Mouse (Mus musculus): ENCODE measurements around the gene Hoxd13.

Hoxd13 gene

DNA sequence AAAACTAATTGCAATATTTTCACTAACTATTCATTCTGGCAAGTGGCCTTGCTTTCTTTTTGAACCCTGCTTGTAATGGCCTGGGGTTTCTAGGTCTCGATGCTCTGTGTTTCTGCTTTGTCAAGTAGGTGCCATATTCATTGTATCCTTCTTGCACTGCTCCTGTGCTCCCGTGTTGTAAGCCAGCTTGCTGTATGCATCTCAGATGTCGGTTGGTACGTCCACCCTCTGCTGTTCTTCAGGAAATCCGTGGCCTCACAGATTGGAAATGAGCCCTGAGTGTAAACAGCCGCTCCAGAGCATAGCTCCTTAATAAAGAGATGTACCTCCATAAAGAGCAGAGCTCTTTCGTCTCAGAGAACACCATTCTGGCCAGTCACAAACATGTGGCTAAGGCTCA, 39.5 kb downstream of the Hoxd13 start:
- CTCF ChIA-PET: no interaction called here

DNA sequence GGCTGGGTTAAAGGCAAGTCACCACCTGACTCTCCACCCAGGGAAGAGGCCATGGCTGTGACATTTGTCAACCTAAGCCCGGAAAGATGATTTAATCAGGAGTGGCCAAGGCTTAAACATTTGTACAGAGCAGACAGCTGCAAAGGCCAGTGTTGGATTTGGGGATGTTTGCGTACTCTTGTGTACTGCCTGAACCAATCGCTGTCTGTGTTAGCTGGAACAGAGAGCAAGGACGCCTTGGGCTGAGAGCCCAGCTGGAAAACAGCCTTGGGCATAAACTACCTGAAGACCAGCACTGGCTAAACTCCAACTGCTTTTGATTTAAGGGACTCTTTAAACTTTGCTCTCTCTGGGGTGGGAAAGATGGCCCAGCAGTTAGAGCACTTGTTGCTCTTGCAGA, 40.6 kb downstream of the Hoxd13 start:
- CTCF ChIA-PET: interaction anchor here (0.7 kb wide), 1 partner anchor 52 kb away, joined by 4 read pairs; no protein-coding TSS in a partner anchor

DNA sequence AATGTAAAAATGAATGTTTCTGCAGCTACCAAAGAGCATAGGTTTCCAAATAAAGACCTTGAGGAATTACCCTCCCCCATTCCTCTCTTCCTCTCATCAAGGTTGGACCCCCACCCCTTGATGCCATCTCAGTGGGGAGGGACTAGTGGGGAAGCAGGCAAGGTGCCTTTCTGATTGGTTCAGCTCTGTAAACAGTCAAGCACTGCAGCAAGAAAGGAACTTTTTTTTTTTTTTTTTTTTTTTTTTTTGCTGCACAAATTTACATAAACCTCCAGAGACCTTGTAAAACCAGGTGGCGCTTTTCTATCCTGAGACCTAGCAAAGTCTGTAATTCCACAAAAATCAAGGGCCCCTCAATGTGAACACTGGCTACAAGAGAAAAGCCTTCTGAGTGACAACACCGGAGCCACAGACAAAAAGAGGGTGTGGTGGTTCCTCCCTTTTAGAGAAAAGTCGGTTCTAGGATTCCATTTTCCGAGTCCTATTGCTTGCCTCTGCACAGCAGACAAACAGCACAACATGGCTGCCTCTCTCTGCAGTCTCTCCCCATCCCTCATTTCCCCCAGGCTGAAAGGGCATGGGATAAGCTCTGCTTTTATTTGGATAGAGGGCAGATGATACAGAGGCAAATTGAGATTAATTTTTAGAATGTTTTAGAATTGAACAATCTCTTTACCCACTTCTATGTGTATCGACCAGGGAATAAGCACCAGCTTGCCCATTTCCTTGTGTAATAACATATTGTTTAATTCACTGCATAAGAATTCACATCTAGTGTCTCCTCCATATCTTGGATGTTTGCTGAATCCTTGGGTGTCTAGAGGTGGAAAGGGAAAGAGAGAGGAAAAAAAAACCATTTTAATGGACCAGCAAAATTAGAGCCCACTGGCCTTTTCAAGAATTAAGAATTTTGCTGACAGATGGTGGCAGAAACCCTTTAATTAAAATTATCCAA, 41.6 kb downstream of the Hoxd13 start:
- CTCF ChIA-PET: no interaction called here

DNA sequence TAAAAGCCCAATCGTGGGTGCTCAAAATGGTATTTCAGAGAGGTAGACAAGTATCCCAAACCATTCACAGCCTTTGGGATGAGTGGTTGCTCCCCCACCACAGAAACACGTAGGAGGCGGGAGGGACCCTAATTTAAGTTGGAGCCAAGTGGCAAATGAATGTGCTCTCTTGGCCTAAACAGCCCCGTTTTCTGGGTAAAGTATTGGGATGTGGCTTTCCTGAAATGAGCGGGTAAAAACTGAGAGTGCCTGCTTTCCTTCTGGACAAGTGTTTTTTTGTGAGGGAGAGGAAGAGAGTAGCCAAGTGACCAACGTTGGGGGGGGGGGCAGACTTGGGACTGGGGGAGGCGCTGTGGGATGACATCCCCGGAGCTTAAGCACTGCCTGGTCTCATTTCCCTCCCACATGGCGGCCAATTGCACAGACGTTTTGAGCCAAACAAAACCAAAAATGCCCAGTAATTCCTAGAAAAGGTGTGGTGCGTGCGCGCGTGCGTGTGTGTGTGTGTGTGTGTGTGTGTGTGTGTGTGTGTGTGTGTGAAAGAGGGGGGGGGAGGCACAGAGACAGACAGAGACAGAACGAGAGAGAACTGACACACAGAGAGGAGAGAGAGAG, 42.9 kb downstream of the Hoxd13 start:
- CTCF ChIA-PET: no interaction called here

DNA sequence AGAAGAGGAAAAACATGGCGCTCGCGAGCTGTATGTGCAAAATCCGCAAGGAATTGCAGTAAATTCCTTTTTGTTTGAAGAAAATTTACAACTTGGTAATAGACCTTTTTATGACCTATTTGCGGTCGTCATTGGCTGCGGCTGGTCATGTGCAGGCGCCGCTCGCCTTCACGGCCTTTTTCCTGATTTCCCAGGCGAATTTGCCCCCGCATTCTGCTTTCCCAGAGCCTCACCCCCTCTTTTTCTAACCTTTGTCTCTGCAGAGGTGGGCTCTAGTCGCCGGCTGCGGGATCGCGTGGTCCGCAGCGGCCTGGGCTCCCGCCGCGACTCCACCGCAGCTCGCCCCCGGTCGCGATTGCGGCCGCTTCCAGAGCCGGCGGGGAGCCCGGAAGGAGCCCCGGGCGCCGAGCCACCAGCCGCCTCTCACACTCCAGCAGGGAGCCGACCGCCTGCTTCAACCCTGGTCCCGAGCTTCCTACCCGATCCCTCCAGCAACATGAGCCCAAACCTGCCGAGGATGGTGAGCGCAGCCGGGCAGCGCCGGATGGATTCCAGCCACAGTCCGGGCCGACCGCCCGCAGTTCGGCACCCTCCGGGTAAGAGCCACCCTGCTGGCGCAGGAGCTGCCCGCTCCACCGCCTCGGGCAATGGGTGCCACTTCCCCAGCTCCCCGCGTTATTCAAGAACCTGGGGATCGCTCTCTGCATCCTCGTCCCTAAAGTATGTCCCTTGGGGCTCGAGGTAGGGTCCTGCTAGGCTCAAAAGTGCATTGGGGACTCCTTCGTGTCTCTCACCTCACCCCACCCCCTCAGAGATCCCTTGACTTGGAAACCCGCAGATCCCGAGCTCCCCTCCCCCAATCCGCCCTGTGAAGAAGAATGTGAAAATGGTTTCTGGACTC, 43.9 kb downstream of the Hoxd13 start, which contains the start of the genes Hoxd3 and Hoxd4:
Hoxd3 (plus strand) TSS at position 207 of the 901 bp plus-strand sequence.
Hoxd4 (plus strand) TSS at position 209 of the 901 bp plus-strand sequence.
- CTCF ChIA-PET: no interaction called here

DNA sequence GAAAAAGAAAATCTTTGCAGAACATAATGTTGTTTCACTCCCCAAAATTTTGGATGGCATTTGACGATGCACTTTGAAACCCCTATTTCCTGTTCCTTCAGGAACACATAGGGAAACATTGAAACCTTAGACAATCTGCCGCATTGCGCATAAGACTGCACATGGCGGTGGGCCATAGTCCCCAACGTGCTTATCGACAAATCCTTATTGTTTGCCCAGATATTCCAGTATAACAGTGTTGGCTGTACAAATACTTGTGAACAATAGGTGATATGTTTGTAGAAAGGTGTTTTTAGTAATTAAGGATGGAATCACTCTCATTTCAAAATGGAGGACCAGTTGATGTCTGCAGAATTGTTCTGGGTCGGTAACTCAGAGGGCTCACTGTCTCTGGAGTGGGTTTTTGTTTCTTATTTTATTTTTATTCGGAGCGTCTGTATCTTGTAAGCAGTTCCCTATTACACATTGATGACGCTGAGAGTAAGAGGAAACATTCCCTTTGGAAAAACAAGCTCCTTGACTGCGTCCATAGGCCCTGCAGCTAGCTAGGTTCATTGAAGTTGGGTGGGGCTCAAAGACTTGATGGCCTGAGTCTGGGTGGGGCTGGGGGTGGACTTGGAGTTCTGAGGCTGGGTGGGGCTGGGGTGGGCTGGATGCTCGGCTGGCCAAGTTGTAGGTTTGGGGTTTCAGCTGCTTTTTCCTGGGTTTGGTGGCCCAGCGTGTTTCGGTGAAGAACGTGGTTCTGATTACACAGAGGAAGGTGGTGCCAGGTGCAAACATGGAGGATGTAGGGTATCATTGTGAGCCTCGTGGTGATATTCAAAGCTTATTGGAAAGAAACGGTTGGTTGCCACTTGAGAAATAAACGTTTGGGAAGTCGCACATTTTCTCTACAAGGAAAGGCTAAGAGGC, 45.4 kb downstream of the Hoxd13 start:
- CTCF ChIA-PET: interaction anchor here (0.5 kb wide), 1 partner anchor 12 kb away, joined by 6 read pairs; no protein-coding TSS in a partner anchor

DNA sequence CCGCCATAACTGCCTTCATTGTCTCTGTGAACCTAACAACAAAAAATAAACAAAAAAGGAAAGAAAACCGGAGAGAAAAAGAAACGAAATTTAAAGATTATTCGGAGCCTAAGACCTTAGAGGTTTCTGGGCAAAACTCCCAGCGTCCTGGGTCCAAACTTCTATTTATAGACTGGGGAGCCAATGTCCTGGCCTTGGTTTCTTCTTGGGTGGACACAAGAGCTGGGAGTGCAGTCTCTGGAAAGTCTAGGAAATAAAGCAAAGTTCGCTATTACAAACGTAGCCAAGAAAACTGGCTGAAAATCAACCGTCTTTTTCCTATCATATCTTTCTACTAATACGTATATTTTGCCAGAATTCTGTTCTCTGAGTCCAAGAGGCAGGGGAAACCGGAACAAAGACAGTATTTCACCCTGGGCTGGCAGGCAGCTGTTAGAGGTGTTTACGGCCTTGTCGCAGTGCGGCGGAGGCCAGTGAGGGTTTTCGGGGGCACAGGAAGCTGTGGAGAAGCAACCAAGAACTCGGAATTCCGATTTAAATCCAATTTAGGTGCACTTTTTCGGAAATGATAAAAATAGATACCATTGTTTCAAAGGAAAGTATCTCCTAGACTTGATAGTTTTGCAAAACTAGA, 46.2 kb downstream of the Hoxd13 start:
- CTCF ChIA-PET: interaction anchor here (0.5 kb wide), 1 partner anchor 11 kb away, joined by 6 read pairs; no protein-coding TSS in a partner anchor

DNA sequence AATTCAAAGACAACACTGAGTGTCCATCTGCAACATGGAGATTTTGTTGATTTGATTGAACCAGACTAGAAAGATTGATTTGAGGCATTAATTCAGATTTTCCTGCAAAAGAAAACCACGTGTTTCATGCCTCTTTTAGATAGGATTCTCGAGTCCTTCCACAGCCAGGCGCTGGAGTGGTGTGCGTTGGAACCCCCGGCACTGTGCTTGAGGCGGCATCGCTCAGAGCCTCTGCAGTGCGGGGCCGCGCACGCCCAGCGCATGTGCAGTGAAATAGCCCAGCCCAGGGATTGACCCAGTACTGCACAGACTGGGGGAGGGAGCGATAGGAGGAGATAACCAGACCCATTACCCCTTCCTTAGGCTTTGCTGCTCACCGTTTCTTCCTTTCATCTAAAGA, 46.8 kb downstream of the Hoxd13 start:
- CTCF ChIA-PET: no interaction called here

DNA sequence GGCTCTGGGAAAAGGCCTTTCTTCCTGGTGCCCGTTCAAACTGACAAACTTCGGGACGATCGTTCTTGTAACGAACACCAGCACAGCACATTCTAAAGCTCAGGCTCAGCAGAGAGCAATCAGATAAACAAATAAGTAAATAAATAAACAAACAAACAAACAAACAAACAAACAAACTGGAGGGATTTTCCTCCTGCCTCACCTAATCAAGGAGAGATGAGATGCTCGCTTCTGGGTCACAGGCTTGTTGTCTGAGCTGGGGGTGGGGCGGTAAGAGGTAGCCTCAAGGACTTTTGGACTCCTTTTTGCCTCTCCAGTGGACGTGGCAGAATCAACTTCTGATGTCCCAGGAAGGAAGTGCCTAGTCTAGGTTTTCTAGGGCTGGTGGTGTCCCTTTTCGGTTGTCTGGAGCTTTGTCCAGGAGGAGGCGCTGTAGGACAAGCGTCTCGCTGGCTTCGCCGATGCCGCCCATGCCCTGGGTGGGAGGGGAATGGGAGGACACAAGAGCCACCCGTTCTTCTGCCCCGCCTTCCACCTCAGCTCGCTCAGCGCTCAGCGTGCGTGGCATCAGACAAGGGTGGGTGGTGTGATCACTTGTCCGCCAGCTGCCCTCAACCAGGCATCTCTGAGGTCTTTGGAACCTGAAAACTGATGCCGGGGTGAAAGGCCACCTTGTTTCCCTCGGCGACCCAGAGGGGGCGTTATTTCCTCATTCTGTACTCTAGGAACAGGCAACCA, 47.6 kb downstream of the Hoxd13 start:
- CTCF ChIA-PET: interaction anchor here (0.6 kb wide), 1 partner anchor 248 kb away, joined by 5 read pairs; no protein-coding TSS in a partner anchor

DNA sequence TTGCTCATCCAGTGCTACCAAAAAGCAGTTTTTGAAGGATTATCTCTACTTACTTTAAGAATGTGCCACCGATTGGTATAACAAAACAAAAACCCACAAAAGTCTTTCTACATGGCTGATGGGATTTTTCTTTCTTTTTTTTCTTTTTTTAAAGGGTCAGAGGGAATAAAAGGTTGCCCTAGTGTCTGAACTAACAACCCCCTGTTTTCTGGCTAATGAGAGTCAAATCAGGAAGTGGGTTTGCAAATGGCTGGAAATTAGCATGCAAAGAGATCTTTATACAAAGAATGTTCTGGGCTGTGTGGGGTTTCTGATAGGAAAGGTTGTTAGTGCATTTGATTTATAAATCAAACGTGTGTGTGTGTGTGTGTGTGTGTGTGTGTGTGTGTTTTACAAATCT, 52.3 kb downstream of the Hoxd13 start:
- CTCF ChIA-PET: no interaction called here

DNA sequence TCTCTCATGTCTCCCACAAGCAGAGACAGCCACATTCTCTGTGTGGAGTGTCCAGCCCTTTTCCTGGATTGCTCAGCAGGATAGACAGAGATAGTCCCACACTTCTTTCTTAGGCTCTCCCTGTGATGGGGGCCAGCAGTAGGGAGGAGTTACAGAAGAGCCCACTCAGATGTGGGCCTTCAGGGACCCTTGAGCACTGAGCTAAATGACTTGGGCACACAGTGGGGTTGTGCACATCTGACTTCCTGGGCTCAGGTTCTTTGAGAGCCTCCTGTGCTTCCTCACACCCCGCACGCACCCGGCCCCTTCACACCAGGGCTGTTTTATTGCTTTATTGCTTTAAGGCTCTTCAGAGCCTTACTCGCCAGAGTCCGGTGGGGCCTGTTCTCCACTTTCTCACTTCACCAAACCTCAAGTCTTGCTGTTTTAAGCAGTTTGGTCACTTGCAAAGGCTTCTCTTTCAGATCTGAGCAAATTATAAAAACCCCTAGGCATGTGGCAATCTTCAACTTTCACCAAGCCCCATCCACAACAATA, 52.9 kb downstream of the Hoxd13 start:
- CTCF ChIA-PET: no interaction called here
